Mouse (Mus musculus): ENCODE results near the gene Otud7a. TPM values are rescaled to one million over a fixed set of nuclear protein-coding genes. Genes with fewer than 3 reads are reported as not detected.

The Otud7a gene
- polyA plus RNA-seq, 1 experiment, result 52.1 TPM

DNA sequence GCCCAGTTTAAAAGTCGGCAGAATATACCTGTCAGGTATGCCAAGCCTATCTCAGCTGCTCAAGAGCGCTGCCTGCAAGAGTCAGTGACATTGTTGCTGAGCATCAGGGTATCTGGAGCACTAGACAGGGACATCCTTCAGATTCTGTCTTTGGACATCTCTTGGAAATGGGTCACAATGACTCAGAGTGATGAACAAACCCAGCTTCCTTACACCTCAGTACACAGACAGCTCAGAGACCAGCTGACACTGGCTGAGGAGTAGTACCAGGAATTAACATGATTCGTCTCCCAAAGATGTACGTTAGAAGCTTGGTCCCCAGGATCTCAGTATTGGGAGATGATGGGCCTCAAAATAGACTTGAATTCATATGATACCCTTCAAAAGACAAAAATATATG, 332.8 kb downstream of the Otud7a start:
- TF ChIP-seq POLR2A (IDR thresholded peaks at IDR 0.05; ENCODE audit: extremely low read depth, insufficient read depth, low read length) (no peak), CTCF (IDR thresholded peaks at IDR 0.05; ENCODE audit: extremely low read depth, insufficient read depth, low read length) (no peak)
- Histone ChIP-seq H3K27ac (ENCODE audit: insufficient read depth, low read length) (no peak overlapping the region), H3K4me3 (ENCODE audit: insufficient read depth, low read length) (no peak overlapping the region), H3K4me1 (ENCODE audit: control insufficient read depth, insufficient read depth, low read length) (peaks cover 2% of the 10 kb centered on the region; the same call in 1 of the 2 replicates)

DNA sequence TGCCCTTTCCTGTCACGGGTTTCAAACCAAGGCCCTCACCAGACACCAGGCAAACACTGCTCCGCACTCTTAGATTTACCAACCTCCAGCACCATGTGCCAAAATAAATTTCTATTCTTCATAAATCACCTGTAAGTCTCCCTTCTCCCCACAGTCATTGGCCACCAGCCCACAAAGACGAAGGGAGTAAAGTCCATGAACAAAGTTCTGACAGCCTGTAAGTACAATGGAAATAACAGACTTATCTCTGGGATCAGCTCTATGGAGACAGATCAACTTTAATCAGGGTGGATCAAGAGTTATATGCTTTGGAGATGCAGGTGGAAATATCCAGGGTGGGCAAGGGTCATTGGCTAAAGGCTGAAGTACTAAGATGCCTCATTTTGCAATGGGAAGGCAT, 336.3 kb downstream of the Otud7a start:
- Histone ChIP-seq H3K4me3 (ENCODE audit: insufficient read depth, low read length) (no peak overlapping the region), H3K4me1 (ENCODE audit: control insufficient read depth, insufficient read depth, low read length) (no peaks in the 10 kb centered on the region), H3K27ac (ENCODE audit: insufficient read depth, low read length) (no peak overlapping the region)
- TF ChIP-seq CTCF (IDR thresholded peaks at IDR 0.05; ENCODE audit: extremely low read depth, insufficient read depth, low read length) (no peak), POLR2A (IDR thresholded peaks at IDR 0.05; ENCODE audit: extremely low read depth, insufficient read depth, low read length) (no peak)

DNA sequence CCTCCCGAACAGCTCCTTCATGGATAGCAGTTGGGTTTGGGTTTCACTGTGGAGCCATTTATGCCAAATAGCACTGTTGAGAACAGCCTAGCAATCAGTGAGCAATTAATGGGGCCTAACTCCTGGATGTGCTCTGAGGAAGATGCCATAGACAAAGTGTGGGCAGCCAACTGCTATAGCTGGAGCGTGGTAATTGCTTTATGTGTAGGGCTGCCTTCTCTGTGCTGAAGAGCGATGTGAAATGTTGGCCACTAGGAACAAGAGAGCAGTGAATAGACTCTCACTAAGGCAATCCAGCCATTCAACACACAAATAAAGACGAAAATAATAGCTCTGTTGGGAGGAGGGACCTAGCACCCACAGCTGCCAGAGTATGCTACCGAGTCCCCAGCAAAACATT, 345.2 kb downstream of the Otud7a start:
- Histone ChIP-seq H3K4me3 (ENCODE audit: insufficient read depth, low read length) (no peak overlapping the region), H3K4me1 (ENCODE audit: control insufficient read depth, insufficient read depth, low read length) (no peaks in the 10 kb centered on the region), H3K27ac (ENCODE audit: insufficient read depth, low read length) (no peak overlapping the region)
- TF ChIP-seq CTCF (IDR thresholded peaks at IDR 0.05; ENCODE audit: extremely low read depth, insufficient read depth, low read length) (no peak), POLR2A (IDR thresholded peaks at IDR 0.05; ENCODE audit: extremely low read depth, insufficient read depth, low read length) (no peak)

DNA sequence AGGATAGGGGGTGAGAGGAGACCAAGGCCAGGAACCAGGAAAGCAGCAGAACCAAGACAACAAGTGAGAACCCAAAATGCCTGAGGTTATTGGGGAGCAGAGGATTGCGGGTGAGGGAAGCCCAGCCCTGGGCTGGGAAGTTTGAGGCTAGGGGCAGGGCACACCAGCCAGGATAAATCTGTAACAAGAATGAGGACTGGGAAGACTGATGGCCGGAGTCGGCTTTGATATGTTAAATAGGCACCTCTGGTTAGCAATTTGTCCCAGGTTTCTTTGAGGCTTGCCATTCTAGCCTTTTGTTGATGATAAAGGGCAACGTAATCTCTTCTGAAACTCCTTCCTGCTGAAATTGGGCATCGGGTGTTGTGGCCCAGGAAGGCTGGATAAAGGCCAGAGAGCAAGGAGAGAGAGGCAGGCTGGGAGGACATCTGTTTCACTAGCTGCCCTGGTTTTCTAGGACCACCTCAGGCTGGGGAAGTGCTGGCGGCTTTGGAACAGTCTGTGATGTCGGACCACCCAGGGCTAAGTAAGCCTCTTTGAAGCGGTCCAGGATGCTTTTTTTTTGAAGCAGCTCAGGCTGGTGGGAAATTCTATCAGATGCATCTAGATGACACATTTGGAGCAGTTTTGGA, 351.6 kb downstream of the Otud7a start:
- Histone ChIP-seq H3K27ac (ENCODE audit: insufficient read depth, low read length) (no peak overlapping the region), H3K4me3 (ENCODE audit: insufficient read depth, low read length) (no peak overlapping the region), H3K4me1 (ENCODE audit: control insufficient read depth, insufficient read depth, low read length) (no peaks in the 10 kb centered on the region)
- no peak for TF ChIP-seq POLR2A (IDR thresholded peaks at IDR 0.05; ENCODE audit: extremely low read depth, insufficient read depth, low read length)

DNA sequence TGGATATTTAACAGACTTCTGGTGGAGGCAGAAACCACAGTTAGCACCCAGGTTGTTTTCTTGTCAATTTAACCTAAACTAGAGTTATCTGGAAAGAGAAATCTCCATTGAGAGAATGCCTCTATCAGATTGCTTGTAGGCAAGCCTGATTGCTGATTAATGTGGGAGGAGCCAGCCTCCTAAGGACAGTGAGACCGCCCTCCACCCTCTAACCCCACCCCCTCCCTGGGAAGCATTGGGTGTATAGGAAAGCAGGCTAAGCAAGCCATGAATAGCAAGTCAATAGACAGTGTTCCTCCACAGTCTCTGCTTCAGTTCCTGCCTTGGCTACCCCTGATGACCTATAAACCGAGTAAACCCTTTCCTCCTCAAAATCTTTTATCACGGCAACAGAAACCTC, 353.9 kb downstream of the Otud7a start:
- no peak overlapping the region for H3K27ac ChIP-seq (ENCODE audit: insufficient read depth, low read length)
- no peak overlapping the region for H3K4me3 ChIP-seq (ENCODE audit: insufficient read depth, low read length)
- H3K4me1 ChIP-seq (ENCODE audit: control insufficient read depth, insufficient read depth, low read length), result no peaks in the 10 kb centered on the region
- TF ChIP-seq POLR2A (IDR thresholded peaks at IDR 0.05; ENCODE audit: extremely low read depth, insufficient read depth, low read length), result no peak
- TF ChIP-seq CTCF (IDR thresholded peaks at IDR 0.05; ENCODE audit: extremely low read depth, insufficient read depth, low read length), result no peak

DNA sequence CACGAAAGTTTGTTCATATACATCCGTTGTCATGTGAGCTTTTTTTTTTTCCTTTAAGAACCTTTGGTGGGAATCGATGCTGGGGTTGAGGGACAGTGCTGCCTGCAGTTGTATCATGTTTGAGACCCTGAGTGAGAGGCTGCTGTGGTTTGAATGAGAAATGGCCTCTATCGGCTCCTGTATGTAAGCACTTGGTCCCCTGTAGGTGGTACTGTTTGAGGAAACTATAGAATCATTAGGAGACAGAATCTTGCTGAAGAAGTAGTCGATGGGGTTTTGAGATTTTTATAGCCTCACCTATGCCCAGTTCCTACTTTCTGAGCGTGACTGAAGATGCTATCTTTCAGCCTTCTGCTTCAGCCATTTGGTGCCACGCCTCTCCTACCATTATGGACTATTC, 354.8 kb downstream of the Otud7a start:
- TF ChIP-seq CTCF (IDR thresholded peaks at IDR 0.05; ENCODE audit: extremely low read depth, insufficient read depth, low read length), result no peak
- TF ChIP-seq POLR2A (IDR thresholded peaks at IDR 0.05; ENCODE audit: extremely low read depth, insufficient read depth, low read length), result no peak

DNA sequence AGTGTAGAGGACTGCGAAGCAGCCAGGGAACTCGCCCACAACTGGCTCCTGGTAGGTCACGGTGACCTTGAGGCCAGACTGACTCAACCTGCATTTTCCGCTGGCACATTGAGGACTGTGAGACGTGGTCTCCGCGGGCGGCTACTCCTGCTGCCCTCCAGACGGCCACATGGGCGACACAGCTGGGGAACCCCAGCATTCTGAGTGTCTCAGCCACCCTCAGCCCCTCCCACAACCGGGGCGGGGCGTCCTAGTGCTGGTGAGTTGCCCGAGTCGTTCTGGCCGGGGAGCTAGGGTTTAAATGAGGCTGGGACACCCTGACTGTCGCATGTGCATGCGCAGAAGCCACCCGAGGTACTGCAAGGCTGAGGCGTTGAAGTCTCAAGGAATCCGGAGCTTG, 358.2 kb downstream of the Otud7a start:
- no peak for TF ChIP-seq CTCF (IDR thresholded peaks at IDR 0.05; ENCODE audit: extremely low read depth, insufficient read depth, low read length)
- no peak for TF ChIP-seq POLR2A (IDR thresholded peaks at IDR 0.05; ENCODE audit: extremely low read depth, insufficient read depth, low read length)
- H3K4me3 ChIP-seq (ENCODE audit: insufficient read depth, low read length), result no peak overlapping the region
- no peaks in the 10 kb centered on the region for H3K4me1 ChIP-seq (ENCODE audit: control insufficient read depth, insufficient read depth, low read length)
- no peak overlapping the region for H3K27ac ChIP-seq (ENCODE audit: insufficient read depth, low read length)

More for the DNA sequence above, 354.8 kb downstream of the Otud7a start:
- Histone ChIP-seq H3K27ac (ENCODE audit: insufficient read depth, low read length) (no peak overlapping the region), H3K4me1 (ENCODE audit: control insufficient read depth, insufficient read depth, low read length) (no peaks in the 10 kb centered on the region), H3K4me3 (ENCODE audit: insufficient read depth, low read length) (no peak overlapping the region)

Other genes starting within 250 kb of the Otud7a start
- gene Chrna7, start 232.2 kb upstream of the Otud7a start, polyA plus RNA-seq (2012; rRNA removed), result 9.0 and 9.7 TPM in 2 replicates